Mouse (Mus musculus): ENCODE data around the gene C730034F03Rik. TPM values are rescaled to one million over a fixed set of nuclear protein-coding genes. Genes with fewer than 3 reads are reported as not detected.

The C730034F03Rik gene
- polyA plus RNA-seq, 1 experiment from 2014 or later: 2.4 TPM

- H3K27me3 ChIP-seq (replicated peaks): no peaks in the 10 kb centered on the region
Measured at GRCm38 (mm10) chr15:89432946-89433345, 3.6 kb downstream of the C730034F03Rik start.

GRCm38 (mm10) chr15:89434136-89434535 lies 4.7 kb downstream of the C730034F03Rik start:
- peaks cover 18% of the 10 kb centered on the region for H3K4me1 ChIP-seq
- H3K27ac ChIP-seq (replicated peaks): no peak overlapping the region
- no peaks in the 10 kb centered on the region for H3K36me3 ChIP-seq
- H3K4me2 ChIP-seq: no peak overlapping the region
- WGBS: 69% methylated on average over 3 of the region's 3 CpGs
- H3K9me3 ChIP-seq: no peaks in the 10 kb centered on the region
- no peaks in the 10 kb centered on the region for H3K27me3 ChIP-seq (replicated peaks)
- no peak overlapping the region for H3K9ac ChIP-seq
- no peak for ATAC-seq (ENCODE audit: extremely low read depth, insufficient number of reproducible peaks, low FRiP score, low TSS enrichment)
- no peak overlapping the region for H3K4me3 ChIP-seq

More at GRCm38 (mm10) chr15:89432946-89433345, 3.6 kb downstream of the C730034F03Rik start:
- Histone ChIP-seq H3K4me3 (no peak overlapping the region), H3K4me2 (no peak overlapping the region), H3K9ac (no peak overlapping the region), H3K9me3 (no peaks in the 10 kb centered on the region), H3K27ac (replicated peaks) (no peak overlapping the region), H3K36me3 (peaks cover 3% of the 10 kb centered on the region), H3K4me1 (peaks cover 28% of the 10 kb centered on the region)
- 65% methylated on average over 4 of the region's 4 CpGs for WGBS
- no peak for ATAC-seq (ENCODE audit: extremely low read depth, insufficient number of reproducible peaks, low FRiP score, low TSS enrichment)

GRCm38 (mm10) chr15:89435878-89436277 lies 6.5 kb downstream of the C730034F03Rik start:
- Histone ChIP-seq H3K27ac (replicated peaks) (no peak overlapping the region), H3K9me3 (no peaks in the 10 kb centered on the region), H3K4me1 (peaks cover 11% of the 10 kb centered on the region), H3K36me3 (no peaks in the 10 kb centered on the region), H3K4me3 (no peak overlapping the region), H3K4me2 (no peak overlapping the region), H3K27me3 (replicated peaks) (no peaks in the 10 kb centered on the region), H3K9ac (no peak overlapping the region)
- ATAC-seq (ENCODE audit: extremely low read depth, insufficient number of reproducible peaks, low FRiP score, low TSS enrichment): no peak
- 80% methylated on average over 5 of the region's 5 CpGs for whole genome bisulfite sequencing

GRCm38 (mm10) chr15:89442486-89443070 lies 13.2 kb downstream of the C730034F03Rik start:
- no peaks in the 10 kb centered on the region for H3K36me3 ChIP-seq
- H3K9ac ChIP-seq: no peak overlapping the region
- 35% methylated on average over 8 of the region's 8 CpGs for WGBS
- no peaks in the 10 kb centered on the region for H3K4me1 ChIP-seq
- no peak for ATAC-seq (ENCODE audit: extremely low read depth, insufficient number of reproducible peaks, low FRiP score, low TSS enrichment)
- H3K4me2 ChIP-seq: no peak overlapping the region
- H3K27ac ChIP-seq (replicated peaks): no peak overlapping the region
- H3K4me3 ChIP-seq: no peak overlapping the region
- no peaks in the 10 kb centered on the region for H3K27me3 ChIP-seq (replicated peaks)
- no peaks in the 10 kb centered on the region for H3K9me3 ChIP-seq

GRCm38 (mm10) chr15:89452906-89453864 lies 23.8 kb downstream of the C730034F03Rik start:
- no peaks in the 10 kb centered on the region for H3K9me3 ChIP-seq

GRCm38 (mm10) chr15:89453865-89454478 lies 24.6 kb downstream of the C730034F03Rik start, which contains the start of gene Mapk8ip2:
TSS of gene Mapk8ip2 (plus strand) at chr15:89453913.
- peaks cover 13% of the 10 kb centered on the region for H3K4me1 ChIP-seq
- no peak; the same call in 1 of the 2 replicates for ATAC-seq (ENCODE audit: extremely low read depth, insufficient number of reproducible peaks, low FRiP score, low TSS enrichment)
- H3K9ac ChIP-seq: peak within 1 kb of the TSS; percentile 2; the same call in 1 of the 2 replicates
- H3K4me3 ChIP-seq: peak within 1 kb of the TSS; percentile 51
- H3K4me2 ChIP-seq: peak within 1 kb of the TSS; percentile 86
- 2% methylated on average over 53 of the region's 53 CpGs for WGBS
- H3K27ac ChIP-seq (replicated peaks): no peak within 1 kb of the TSS
- H3K27me3 ChIP-seq (replicated peaks): peaks cover 81% of the 10 kb centered on the region
- H3K9me3 ChIP-seq: no peaks in the 10 kb centered on the region
- H3K36me3 ChIP-seq: no peaks in the 10 kb centered on the region

More at GRCm38 (mm10) chr15:89452906-89453864, 23.8 kb downstream of the C730034F03Rik start:
- WGBS: 5% methylated on average over 15 of the region's 24 CpGs
- Histone ChIP-seq H3K4me2 (peak overlapping the region; percentile 86), H3K4me3 (peak overlapping the region; percentile 51), H3K4me1 (peaks cover 13% of the 10 kb centered on the region), H3K27me3 (replicated peaks) (peaks cover 76% of the 10 kb centered on the region), H3K36me3 (no peaks in the 10 kb centered on the region), H3K9ac (no peak overlapping the region), H3K27ac (replicated peaks) (no peak overlapping the region)
- ATAC-seq (ENCODE audit: extremely low read depth, insufficient number of reproducible peaks, low FRiP score, low TSS enrichment): no peak

- Histone ChIP-seq H3K27me3 (replicated peaks) (peaks cover 82% of the 10 kb centered on the region), H3K36me3 (no peaks in the 10 kb centered on the region), H3K4me2 (0 out of 2 replicates have a peak overlapping the region, but pooled peaks have one; percentile 86), H3K9me3 (no peaks in the 10 kb centered on the region), H3K27ac (replicated peaks) (no peak overlapping the region), H3K4me3 (no peak overlapping the region; the same call in 1 of the 2 replicates), H3K4me1 (peaks cover 13% of the 10 kb centered on the region), H3K9ac (no peak overlapping the region)
- 30% methylated on average over 4 of the region's 6 CpGs for WGBS
- ATAC-seq (ENCODE audit: extremely low read depth, insufficient number of reproducible peaks, low FRiP score, low TSS enrichment): no peak
Measured at GRCm38 (mm10) chr15:89454857-89455256, 25.5 kb downstream of the C730034F03Rik start.

- H3K4me3 ChIP-seq: no peak overlapping the region
- peaks cover 13% of the 10 kb centered on the region for H3K4me1 ChIP-seq
- H3K27me3 ChIP-seq (replicated peaks): peaks cover 87% of the 10 kb centered on the region
- no peak for ATAC-seq (ENCODE audit: extremely low read depth, insufficient number of reproducible peaks, low FRiP score, low TSS enrichment)
- no peak overlapping the region for H3K9ac ChIP-seq
- no peak overlapping the region for H3K4me2 ChIP-seq
- H3K36me3 ChIP-seq: no peaks in the 10 kb centered on the region
- no peaks in the 10 kb centered on the region for H3K9me3 ChIP-seq
- WGBS: 61% methylated on average over 6 of the region's 6 CpGs
- no peak overlapping the region for H3K27ac ChIP-seq (replicated peaks)
Measured at GRCm38 (mm10) chr15:89455642-89456041, 26.3 kb downstream of the C730034F03Rik start.

GRCm38 (mm10) chr15:89458942-89459341 lies 29.6 kb downstream of the C730034F03Rik start:
- no peaks in the 10 kb centered on the region for H3K36me3 ChIP-seq
- H3K9ac ChIP-seq: no peak overlapping the region
- 82% methylated on average over 15 of the region's 15 CpGs for WGBS
- no peak overlapping the region for H3K27ac ChIP-seq (replicated peaks)
- H3K27me3 ChIP-seq (replicated peaks): peaks cover 79% of the 10 kb centered on the region
- H3K4me1 ChIP-seq: peaks cover 7% of the 10 kb centered on the region
- no peak overlapping the region for H3K4me3 ChIP-seq
- no peak for ATAC-seq (ENCODE audit: extremely low read depth, insufficient number of reproducible peaks, low FRiP score, low TSS enrichment)
- no peaks in the 10 kb centered on the region for H3K9me3 ChIP-seq
- no peak overlapping the region for H3K4me2 ChIP-seq

- 72% methylated on average over 7 of the region's 7 CpGs for WGBS
- H3K9ac ChIP-seq: no peak overlapping the region
- H3K4me1 ChIP-seq: no peaks in the 10 kb centered on the region
- H3K36me3 ChIP-seq: no peaks in the 10 kb centered on the region
- H3K9me3 ChIP-seq: no peaks in the 10 kb centered on the region
- peaks cover 70% of the 10 kb centered on the region for H3K27me3 ChIP-seq (replicated peaks)
- no peak for ATAC-seq (ENCODE audit: extremely low read depth, insufficient number of reproducible peaks, low FRiP score, low TSS enrichment)
- H3K4me2 ChIP-seq: no peak overlapping the region
- no peak overlapping the region for H3K27ac ChIP-seq (replicated peaks)
- no peak overlapping the region for H3K4me3 ChIP-seq
Measured at GRCm38 (mm10) chr15:89459821-89460220, 30.4 kb downstream of the C730034F03Rik start.

- Histone ChIP-seq H3K4me2 (no peak overlapping the region), H3K36me3 (no peaks in the 10 kb centered on the region), H3K27ac (replicated peaks) (no peak overlapping the region), H3K9me3 (no peaks in the 10 kb centered on the region), H3K9ac (no peak overlapping the region), H3K4me1 (no peaks in the 10 kb centered on the region), H3K4me3 (no peak overlapping the region), H3K27me3 (replicated peaks) (peaks cover 65% of the 10 kb centered on the region)
- 41% methylated on average over 10 of the region's 10 CpGs for WGBS
- no peak for ATAC-seq (ENCODE audit: extremely low read depth, insufficient number of reproducible peaks, low FRiP score, low TSS enrichment)
Measured at GRCm38 (mm10) chr15:89460298-89460697, 30.9 kb downstream of the C730034F03Rik start.

Measured in heart, embryonic 13.5 days (tissue).